Mouse (Mus musculus): ENCODE measurements around the gene Rgp1. TPM values are rescaled to one million over a fixed set of nuclear protein-coding genes. Genes with fewer than 3 reads are reported as not detected.

The Rgp1 gene
- polyA plus RNA-seq, 2 experiments from 2014 or later: 10.8 to 12.4 TPM

Other genes with a start within 250 kb of the Rgp1 start
- gene Rusc2, start 196.7 kb upstream of the Rgp1 start, polyA plus RNA-seq (2017; shearing (Covaris generic)): not detected
- not detected for gene Fam166b, start 149.6 kb upstream of the Rgp1 start, polyA plus RNA-seq (2017; shearing (Covaris generic))
- 1 to 10 TPM in 1 of 2 experiments, under 1 TPM in 1; 0.48 to 1.1 TPM for gene Tesk1, start 136.8 kb upstream of the Rgp1 start, polyA plus RNA-seq (2017; shearing (Covaris generic))
- gene Cd72, start 124.1 kb upstream of the Rgp1 start, polyA plus RNA-seq (2017; shearing (Covaris generic)): 10 to 100 TPM; 63.4 to 67.4 TPM
- gene Sit1, start 95.0 kb upstream of the Rgp1 start, polyA plus RNA-seq (2017; shearing (Covaris generic)): 100 to 1,000 TPM; 145 to 163 TPM
- 10 to 100 TPM; 71.7 to 78.1 TPM for gene Ccdc107, start 85.8 kb upstream of the Rgp1 start, polyA plus RNA-seq (2017; shearing (Covaris generic))
- gene Arhgef39, start 79.0 kb upstream of the Rgp1 start, polyA plus RNA-seq (2017; shearing (Covaris generic)): 1 to 10 TPM; 5.3 to 7.4 TPM
- under 1 TPM in 1 of 2 experiments, not detected in 1; 0.73 TPM for gene Car9, start 71.7 kb upstream of the Rgp1 start, polyA plus RNA-seq (2017; shearing (Covaris generic))
- not detected for gene Tpm2, start 55.0 kb upstream of the Rgp1 start, polyA plus RNA-seq (2017; shearing (Covaris generic))
- gene Creb3, start 16.4 kb upstream of the Rgp1 start, polyA plus RNA-seq (2017; shearing (Covaris generic)): 100 to 1,000 TPM; 101 to 104 TPM
- gene Tln1, start 16.0 kb upstream of the Rgp1 start, polyA plus RNA-seq (2017; shearing (Covaris generic)): 100 to 1,000 TPM in 1 of 2 experiments, 10 to 100 TPM in 1; 86.9 to 116 TPM
- 10 to 100 TPM; 12.7 to 14.4 TPM for gene Gba2, start 158 bp downstream of the Rgp1 start, polyA plus RNA-seq (2017; shearing (Covaris generic))
- not detected for gene Msmp, start 5.8 kb downstream of the Rgp1 start, polyA plus RNA-seq (2017; shearing (Covaris generic))
- gene Npr2, start 53.2 kb downstream of the Rgp1 start, polyA plus RNA-seq (2017; shearing (Covaris generic)): not detected
- gene Spag8, start 74.9 kb downstream of the Rgp1 start, polyA plus RNA-seq (2017; shearing (Covaris generic)): not detected
- 10 to 100 TPM; 41.0 to 42.7 TPM for gene Hint2, start 77.8 kb downstream of the Rgp1 start, polyA plus RNA-seq (2017; shearing (Covaris generic))
- under 1 TPM; 0.38 to 0.90 TPM for gene Tmem8b, start 90.3 kb downstream of the Rgp1 start, polyA plus RNA-seq (2017; shearing (Covaris generic))
- gene Fam221b, start 90.4 kb downstream of the Rgp1 start, polyA plus RNA-seq (2017; shearing (Covaris generic)): 1 to 10 TPM; 3.2 to 4.4 TPM
- not detected for gene Olfr70, start 122.1 kb downstream of the Rgp1 start, polyA plus RNA-seq (2017; shearing (Covaris generic))
- under 1 TPM in 1 of 2 experiments, not detected in 1; 0.13 TPM for gene Olfr71, start 131.5 kb downstream of the Rgp1 start, polyA plus RNA-seq (2017; shearing (Covaris generic))
- not detected for gene Hrct1, start 148.5 kb downstream of the Rgp1 start, polyA plus RNA-seq (2017; shearing (Covaris generic))
- gene Spaar, start 151.3 kb downstream of the Rgp1 start, polyA plus RNA-seq (2017; shearing (Covaris generic)): under 1 TPM in 1 of 2 experiments, not detected in 1; 0.15 TPM
- not detected for gene Olfr159, start 192.3 kb downstream of the Rgp1 start, polyA plus RNA-seq (2017; shearing (Covaris generic))
- gene Olfr156, start 245.2 kb downstream of the Rgp1 start, polyA plus RNA-seq (2017; shearing (Covaris generic)): not detected